Mouse (Mus musculus) intestine, embryonic 16.5 days (tissue): Measurements from ENCODE around the gene Dgkh. TPM values are rescaled to one million over a fixed set of nuclear protein-coding genes. Genes with fewer than 3 reads are reported as not detected.
"Not testable (repeated sequence)": the region's sequence is repeated elsewhere in the genome, so short reads cannot be mapped to it uniquely, and the experiment has no call there.

Experiments
- ATAC-seq: fragments of 200-750 bp; cut with Nextera tagmentation; 2 replicates; pipeline ENCODE4 v1.8.0; 2017; ENCODE audit warnings: moderate TSS enrichment, moderate library complexity
- H3K27ac ChIP-seq: fragments of 300-500 bp; sonication (generic); 2 replicates; pipeline ENCODE4 v1.5.1; 2014; ENCODE audit warnings: mild to moderate bottlenecking, low read length
- H3K27me3 ChIP-seq: fragments of 300-500 bp; sonication (generic); replicated peaks from 2 replicates; pipeline ENCODE4 v1.6.1; 2014; ENCODE audit warnings: low read length, control low read depth, mixed read lengths; ENCODE audit not compliant: control insufficient read depth, insufficient read depth
- H3K36me3 ChIP-seq: fragments of 300-500 bp; sonication (generic); 2 replicates; pipeline ENCODE4 v1.6.1; 2014; ENCODE audit warnings: low read length, control low read depth; ENCODE audit not compliant: control insufficient read depth, insufficient read depth
- H3K4me1 ChIP-seq: fragments of 300-500 bp; sonication (generic); 2 replicates; pipeline ENCODE4 v1.6.1; 2014; ENCODE audit warnings: low read length, control low read depth, mixed read lengths; ENCODE audit not compliant: control insufficient read depth, insufficient read depth
- H3K4me2 ChIP-seq: fragments of 300-500 bp; sonication (generic); 2 replicates; pipeline ENCODE4 v1.6.1; 2014; ENCODE audit warnings: low read depth, low read length, control low read depth
- H3K4me3 ChIP-seq: fragments of 300-500 bp; sonication (generic); 2 replicates; pipeline ENCODE4 v1.5.1; 2014; ENCODE audit warnings: mild to moderate bottlenecking, low read length
- H3K9ac ChIP-seq: fragments of 300-500 bp; sonication (generic); 2 replicates; pipeline ENCODE4 v1.6.1; 2014; ENCODE audit warnings: low read depth, low read length
- H3K9me3 ChIP-seq: fragments of 300-500 bp; sonication (generic); 2 replicates; pipeline ENCODE4 v1.6.1; 2016; ENCODE audit warnings: low read length, control low read depth; ENCODE audit not compliant: control insufficient read depth
- WGBS: fragments of 180-500 bp; shearing (Covaris S2); extraction: QIAGEN DNeasy Blood & Tissue Kit; methylation state at CpG from one replicate; pipeline ENCODE4 v1.1.7; 2014; 5-methylcytosine and 5-hydroxymethylcytosine counted together
- polyA plus RNA-seq: library from polyadenylated mRNA; unstranded; fragments of >200 nt; fragmentation: Nextera tagmentation; extraction: Ambion mirVana; gene quantifications from 2 replicates; pipeline ENCODE4 v1.2.1, GENCODE M21; 2015

The Dgkh gene
- polyA plus RNA-seq, 1 experiment from 2014 or later, result 0.68 TPM

- Histone ChIP-seq H3K9ac (peak overlapping the region; percentile 72), H3K27me3 (no peaks in the 10 kb centered on the region), H3K9me3 (no peaks in the 10 kb centered on the region), H3K36me3 (no peaks in the 10 kb centered on the region), H3K27ac (0 out of 2 replicates have a peak overlapping the region, but pooled peaks have one; percentile 41), H3K4me1 (peaks cover 6% of the 10 kb centered on the region; the same call in 1 of the 2 replicates), H3K4me3 (peak overlapping the region; percentile 66), H3K4me2 (peak overlapping the region; percentile 96)
- ATAC-seq, result peak; percentile 62
- 4% methylated on average over 26 of the region's 26 CpGs for WGBS
Observed at GRCm38 (mm10) chr14:78725307-78725956, 7.1 kb downstream of the Dgkh start.

- Histone ChIP-seq H3K27me3 (no peaks in the 10 kb centered on the region), H3K9me3 (no peaks in the 10 kb centered on the region), H3K4me1 (peaks cover 6% of the 10 kb centered on the region; the same call in 1 of the 2 replicates), H3K4me2 (peak overlapping the region; percentile 96), H3K27ac (peak overlapping the region; percentile 41; the same call in 1 of the 2 replicates), H3K36me3 (no peaks in the 10 kb centered on the region), H3K9ac (peak overlapping the region; percentile 72), H3K4me3 (peak overlapping the region; percentile 66)
- ATAC-seq, result peak; percentile 94
- WGBS, result 2% methylated on average over 52 of the region's 52 CpGs
Observed at GRCm38 (mm10) chr14:78724414-78725306, 7.9 kb downstream of the Dgkh start.

GRCm38 (mm10) chr14:78723655-78724054 lies 8.9 kb downstream of the Dgkh start:
- not testable (repeated sequence) for H3K4me1 ChIP-seq, H3K9me3 ChIP-seq, H3K27ac ChIP-seq, H3K27me3 ChIP-seq, ATAC-seq, H3K9ac ChIP-seq, H3K36me3 ChIP-seq, H3K4me2 ChIP-seq, H3K4me3 ChIP-seq
- WGBS, result 92% methylated on average over 4 of the region's 4 CpGs

GRCm38 (mm10) chr14:78722031-78722430 lies 10.5 kb downstream of the Dgkh start:
- Histone ChIP-seq H3K4me2 (no peak overlapping the region), H3K9ac (no peak overlapping the region), H3K27me3 (no peaks in the 10 kb centered on the region), H3K4me3 (no peak overlapping the region), H3K36me3 (no peaks in the 10 kb centered on the region; the same call in 1 of the 2 replicates), H3K4me1 (peaks cover 6% of the 10 kb centered on the region; the same call in 1 of the 2 replicates), H3K9me3 (no peaks in the 10 kb centered on the region), H3K27ac (no peak overlapping the region)
- 70% methylated on average over 5 of the region's 5 CpGs for WGBS
- ATAC-seq, result no peak

GRCm38 (mm10) chr14:78716035-78716434 lies 16.5 kb downstream of the Dgkh start:
- no peak overlapping the region for H3K4me3 ChIP-seq
- no peaks in the 10 kb centered on the region for H3K27me3 ChIP-seq
- no peak overlapping the region for H3K9ac ChIP-seq
- H3K4me1 ChIP-seq, result peaks cover 3% of the 10 kb centered on the region; the same call in 1 of the 2 replicates
- ATAC-seq, result no peak
- H3K27ac ChIP-seq, result no peak overlapping the region
- H3K4me2 ChIP-seq, result no peak overlapping the region
- WGBS, result 91% methylated on average over 7 of the region's 7 CpGs
- H3K36me3 ChIP-seq, result no peaks in the 10 kb centered on the region; the same call in 1 of the 2 replicates
- H3K9me3 ChIP-seq, result no peaks in the 10 kb centered on the region

GRCm38 (mm10) chr14:78712565-78713148 lies 19.9 kb downstream of the Dgkh start:
- ATAC-seq, result no peak

GRCm38 (mm10) chr14:78710647-78711046 lies 21.9 kb downstream of the Dgkh start:
- WGBS, result 66% methylated on average over 4 of the region's 4 CpGs

More at GRCm38 (mm10) chr14:78712565-78713148, 19.9 kb downstream of the Dgkh start:
- Histone ChIP-seq H3K4me2 (no peak overlapping the region), H3K36me3 (no peaks in the 10 kb centered on the region; the same call in 1 of the 2 replicates), H3K9me3 (no peaks in the 10 kb centered on the region), H3K9ac (no peak overlapping the region), H3K27ac (no peak overlapping the region), H3K27me3 (no peaks in the 10 kb centered on the region), H3K4me3 (no peak overlapping the region), H3K4me1 (peaks cover 3% of the 10 kb centered on the region; the same call in 1 of the 2 replicates)
- 60% methylated on average over 20 of the region's 20 CpGs for WGBS

GRCm38 (mm10) chr14:78705616-78706015 lies 27.0 kb downstream of the Dgkh start:
- H3K9ac ChIP-seq, result no peak overlapping the region
- no peaks in the 10 kb centered on the region for H3K36me3 ChIP-seq
- no peak for ATAC-seq
- H3K9me3 ChIP-seq, result no peaks in the 10 kb centered on the region
- no peaks in the 10 kb centered on the region for H3K27me3 ChIP-seq
- no peak overlapping the region for H3K27ac ChIP-seq
- WGBS, result 83% methylated on average over 3 of the region's 3 CpGs
- no peak overlapping the region for H3K4me2 ChIP-seq
- H3K4me1 ChIP-seq, result 0 out of 2 replicates have a peak, but pooled peaks cover 3% of the 10 kb centered on the region
- no peak overlapping the region for H3K4me3 ChIP-seq

More at GRCm38 (mm10) chr14:78710647-78711046, 21.9 kb downstream of the Dgkh start:
- no peaks in the 10 kb centered on the region for H3K27me3 ChIP-seq
- no peak overlapping the region for H3K4me2 ChIP-seq
- H3K9ac ChIP-seq, result no peak overlapping the region
- no peak overlapping the region for H3K27ac ChIP-seq
- ATAC-seq, result no peak
- H3K9me3 ChIP-seq, result no peaks in the 10 kb centered on the region
- H3K36me3 ChIP-seq, result no peaks in the 10 kb centered on the region
- H3K4me3 ChIP-seq, result no peak overlapping the region
- peaks cover 3% of the 10 kb centered on the region; the same call in 1 of the 2 replicates for H3K4me1 ChIP-seq

- Histone ChIP-seq H3K36me3 (no peaks in the 10 kb centered on the region), H3K4me3 (no peak overlapping the region), H3K27me3 (no peaks in the 10 kb centered on the region), H3K9ac (no peak overlapping the region), H3K9me3 (no peaks in the 10 kb centered on the region), H3K4me2 (no peak overlapping the region), H3K27ac (no peak overlapping the region), H3K4me1 (peaks cover 8% of the 10 kb centered on the region)
- 81% methylated on average over 4 of the region's 4 CpGs for WGBS
- no peak for ATAC-seq
Observed at GRCm38 (mm10) chr14:78703989-78704388, 28.6 kb downstream of the Dgkh start.
